Mouse (Mus musculus): ENCODE data around the gene Gpr158.

DNA sequence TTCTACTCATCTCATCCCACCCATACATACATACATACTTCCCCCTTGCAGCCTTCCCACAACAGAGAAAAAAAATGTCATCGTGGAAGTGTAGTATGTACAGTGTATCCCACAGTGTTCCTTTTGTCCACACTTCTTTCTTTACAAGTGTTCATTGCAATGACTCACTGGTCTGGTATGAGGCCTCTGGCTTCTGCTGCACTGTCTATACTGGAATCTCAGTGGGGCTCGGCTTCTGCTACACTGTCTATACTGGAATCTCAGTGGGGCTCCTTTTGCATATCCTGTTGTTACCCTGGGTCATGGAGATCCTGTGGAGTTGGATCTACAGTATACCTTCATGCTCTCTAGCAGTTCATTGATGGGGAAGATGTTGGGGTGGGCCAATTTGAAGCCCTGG, 425.8 kb downstream of the Gpr158 start:
- TF ChIP-seq CTCF (conservative IDR thresholded peaks at IDR 0.05; ENCODE audit: low read length) (no peak), NANOG (IDR thresholded peaks at IDR 0.05; ENCODE audit: borderline replicate concordance, low read length) (no peak)
